Mouse (Mus musculus): ENCODE measurements around the gene Dgki. TPM values are rescaled to one million over a fixed set of nuclear protein-coding genes. Genes with fewer than 3 reads are reported as not detected.

The Dgki gene
- polyA plus RNA-seq, 1 experiment from 2014 or later, result 0.27 TPM

DNA sequence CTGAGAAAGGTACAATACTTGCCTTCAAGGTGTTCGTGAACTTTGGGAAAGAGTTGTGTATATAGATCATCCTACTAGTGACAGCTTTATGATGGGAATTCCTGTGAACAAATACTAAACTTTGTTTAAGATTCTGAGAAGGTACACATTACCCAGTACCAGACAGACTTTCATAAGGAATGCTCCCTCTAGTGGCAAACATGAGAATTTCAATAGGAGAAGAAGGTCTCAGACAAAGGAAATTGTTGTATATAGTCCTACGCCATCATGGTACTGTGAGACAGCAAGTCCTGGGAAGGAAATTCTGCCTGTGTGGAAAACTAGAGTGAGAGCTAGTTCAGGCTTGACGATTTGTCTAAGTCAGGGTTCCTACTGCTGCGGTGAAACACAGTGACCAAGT is 344.7 kb downstream of the Dgki start:
- H3K9ac ChIP-seq (ENCODE audit: low read depth, low read length), result no peak overlapping the region

DNA sequence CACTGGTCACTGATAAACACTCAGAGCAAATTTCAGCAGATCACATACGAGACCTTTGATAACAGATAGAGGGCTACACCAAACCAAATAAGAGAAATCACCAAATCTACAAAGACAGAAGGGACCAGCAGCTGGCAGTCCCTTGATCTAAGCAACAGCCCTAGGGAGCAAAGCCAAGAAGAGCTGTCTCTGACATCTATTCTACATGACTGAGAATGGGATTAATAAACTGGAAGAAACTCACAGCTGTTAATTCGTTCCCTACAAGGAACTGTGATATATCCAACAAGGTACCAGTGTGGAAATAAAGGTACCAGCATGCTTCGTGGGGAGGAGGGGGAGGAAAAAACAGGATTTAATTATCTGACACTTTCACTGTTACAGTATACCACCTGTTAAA is 349.3 kb downstream of the Dgki start:
- Histone ChIP-seq H3K9me3 (ENCODE audit: control insufficient read depth, low read length) (peaks cover 3% of the 10 kb centered on the region; the same call in 1 of the 2 replicates), H3K36me3 (ENCODE audit: control insufficient read depth, insufficient read depth, low read length) (no peaks in the 10 kb centered on the region), H3K4me1 (ENCODE audit: control insufficient read depth, insufficient read depth, low read length) (no peaks in the 10 kb centered on the region), H3K27me3 (ENCODE audit: control insufficient read depth, insufficient read depth, low read length) (no peaks in the 10 kb centered on the region), H3K4me2 (replicated peaks; ENCODE audit: low read depth, low read length) (no peak overlapping the region), H3K9ac (ENCODE audit: low read depth, low read length) (no peak overlapping the region), H3K4me3 (ENCODE audit: low read length) (no peak overlapping the region), H3K27ac (ENCODE audit: low read depth, low read length) (no peak overlapping the region)
- no peak for ATAC-seq (ENCODE audit: low FRiP score, low TSS enrichment)
- 65% methylated on average over 3 of the region's 3 CpGs for WGBS

More for the DNA sequence above, 344.7 kb downstream of the Dgki start:
- no peak for ATAC-seq (ENCODE audit: low FRiP score, low TSS enrichment)
- Histone ChIP-seq H3K4me1 (ENCODE audit: control insufficient read depth, insufficient read depth, low read length) (no peaks in the 10 kb centered on the region), H3K9me3 (ENCODE audit: control insufficient read depth, low read length) (peaks cover 5% of the 10 kb centered on the region; the same call in 1 of the 2 replicates), H3K27me3 (ENCODE audit: control insufficient read depth, insufficient read depth, low read length) (no peaks in the 10 kb centered on the region), H3K4me3 (ENCODE audit: low read length) (no peak overlapping the region), H3K36me3 (ENCODE audit: control insufficient read depth, insufficient read depth, low read length) (no peaks in the 10 kb centered on the region), H3K27ac (ENCODE audit: low read depth, low read length) (no peak overlapping the region), H3K4me2 (replicated peaks; ENCODE audit: low read depth, low read length) (no peak overlapping the region)
- WGBS, result 91% methylated on average over 4 of the region's 4 CpGs

GRCm38 (mm10) chr6:36947861-36948260 is 352.1 kb downstream of the Dgki start:
- no peak overlapping the region for H3K4me2 ChIP-seq (replicated peaks; ENCODE audit: low read depth, low read length)
- no peak overlapping the region for H3K4me3 ChIP-seq (ENCODE audit: low read length)
- H3K27me3 ChIP-seq (ENCODE audit: control insufficient read depth, insufficient read depth, low read length), result no peaks in the 10 kb centered on the region
- H3K9ac ChIP-seq (ENCODE audit: low read depth, low read length), result no peak overlapping the region
- no peaks in the 10 kb centered on the region for H3K36me3 ChIP-seq (ENCODE audit: control insufficient read depth, insufficient read depth, low read length)
- no peak for ATAC-seq (ENCODE audit: low FRiP score, low TSS enrichment)
- H3K27ac ChIP-seq (ENCODE audit: low read depth, low read length), result no peak overlapping the region
- H3K4me1 ChIP-seq (ENCODE audit: control insufficient read depth, insufficient read depth, low read length), result no peaks in the 10 kb centered on the region
- WGBS, result 86% methylated on average over 5 of the region's 5 CpGs
- H3K9me3 ChIP-seq (ENCODE audit: control insufficient read depth, low read length), result no peaks in the 10 kb centered on the region

DNA sequence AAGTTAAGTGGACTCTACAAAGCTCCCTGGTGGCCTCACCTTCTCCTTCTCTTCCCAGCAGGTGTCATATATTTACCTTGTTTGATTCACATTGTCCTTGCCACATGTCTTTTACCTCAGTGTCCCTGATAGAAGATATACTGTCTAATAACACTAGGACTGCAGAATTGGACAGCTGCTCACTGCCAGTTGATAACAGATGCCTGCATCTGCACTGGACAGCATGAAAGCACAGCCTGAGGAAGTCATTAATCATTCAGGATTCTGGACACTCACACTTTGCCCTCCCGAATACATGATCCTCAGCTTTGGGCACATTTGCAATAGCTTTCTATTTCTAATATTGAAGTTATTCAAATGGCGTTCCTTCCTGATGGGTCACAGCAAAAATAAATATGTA is 362.5 kb downstream of the Dgki start:
- Histone ChIP-seq H3K4me2 (replicated peaks; ENCODE audit: low read depth, low read length) (no peak overlapping the region), H3K27me3 (ENCODE audit: control insufficient read depth, insufficient read depth, low read length) (no peaks in the 10 kb centered on the region), H3K4me1 (ENCODE audit: control insufficient read depth, insufficient read depth, low read length) (no peaks in the 10 kb centered on the region), H3K36me3 (ENCODE audit: control insufficient read depth, insufficient read depth, low read length) (no peaks in the 10 kb centered on the region), H3K9me3 (ENCODE audit: control insufficient read depth, low read length) (no peaks in the 10 kb centered on the region), H3K9ac (ENCODE audit: low read depth, low read length) (no peak overlapping the region), H3K4me3 (ENCODE audit: low read length) (no peak overlapping the region), H3K27ac (ENCODE audit: low read depth, low read length) (no peak overlapping the region)
- no peak; the same call in 1 of the 2 replicates for ATAC-seq (ENCODE audit: low FRiP score, low TSS enrichment)
- 28% methylated on average over 2 of the region's 2 CpGs for WGBS

GRCm38 (mm10) chr6:36936816-36937215 is 363.2 kb downstream of the Dgki start:
- WGBS, result 90% methylated on average over 4 of the region's 4 CpGs
- Histone ChIP-seq H3K27me3 (ENCODE audit: control insufficient read depth, insufficient read depth, low read length) (no peaks in the 10 kb centered on the region), H3K4me1 (ENCODE audit: control insufficient read depth, insufficient read depth, low read length) (no peaks in the 10 kb centered on the region), H3K4me3 (ENCODE audit: low read length) (no peak overlapping the region), H3K9ac (ENCODE audit: low read depth, low read length) (no peak overlapping the region), H3K9me3 (ENCODE audit: control insufficient read depth, low read length) (no peaks in the 10 kb centered on the region), H3K36me3 (ENCODE audit: control insufficient read depth, insufficient read depth, low read length) (no peaks in the 10 kb centered on the region), H3K4me2 (replicated peaks; ENCODE audit: low read depth, low read length) (no peak overlapping the region), H3K27ac (ENCODE audit: low read depth, low read length) (no peak overlapping the region)
- no peak for ATAC-seq (ENCODE audit: low FRiP score, low TSS enrichment)

DNA sequence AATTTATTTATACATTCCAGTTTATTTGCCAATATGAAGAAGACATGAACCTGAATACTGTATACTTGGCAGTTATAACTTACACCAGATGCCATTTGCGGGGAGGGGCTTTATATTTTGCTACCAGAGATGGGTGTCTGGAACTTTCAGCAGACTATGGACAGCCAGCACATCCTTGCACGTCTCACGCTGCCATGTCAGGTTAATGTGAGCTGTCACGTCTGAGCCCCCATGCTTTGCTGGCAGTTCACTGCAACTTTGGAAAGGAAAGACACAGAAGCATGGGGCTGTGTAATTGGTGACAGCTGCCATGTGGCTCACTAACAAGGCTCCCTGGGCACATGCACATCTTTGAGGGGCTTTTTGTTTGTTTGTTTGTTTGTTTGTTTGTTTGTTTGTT is 368.5 kb downstream of the Dgki start:
- 70% methylated on average over 4 of the region's 4 CpGs for WGBS
- Histone ChIP-seq H3K9me3 (ENCODE audit: control insufficient read depth, low read length) (no peaks in the 10 kb centered on the region), H3K27ac (ENCODE audit: low read depth, low read length) (no peak overlapping the region), H3K36me3 (ENCODE audit: control insufficient read depth, insufficient read depth, low read length) (no peaks in the 10 kb centered on the region), H3K4me3 (ENCODE audit: low read length) (no peak overlapping the region), H3K4me2 (replicated peaks; ENCODE audit: low read depth, low read length) (no peak overlapping the region), H3K27me3 (ENCODE audit: control insufficient read depth, insufficient read depth, low read length) (no peaks in the 10 kb centered on the region), H3K9ac (ENCODE audit: low read depth, low read length) (no peak overlapping the region), H3K4me1 (ENCODE audit: control insufficient read depth, insufficient read depth, low read length) (no peaks in the 10 kb centered on the region)
- no peak for ATAC-seq (ENCODE audit: low FRiP score, low TSS enrichment)

- Histone ChIP-seq H3K27ac (ENCODE audit: low read depth, low read length) (no peak overlapping the region), H3K9ac (ENCODE audit: low read depth, low read length) (no peak overlapping the region), H3K9me3 (ENCODE audit: control insufficient read depth, low read length) (no peaks in the 10 kb centered on the region), H3K27me3 (ENCODE audit: control insufficient read depth, insufficient read depth, low read length) (no peaks in the 10 kb centered on the region), H3K4me1 (ENCODE audit: control insufficient read depth, insufficient read depth, low read length) (no peaks in the 10 kb centered on the region), H3K36me3 (ENCODE audit: control insufficient read depth, insufficient read depth, low read length) (no peaks in the 10 kb centered on the region), H3K4me2 (replicated peaks; ENCODE audit: low read depth, low read length) (no peak overlapping the region), H3K4me3 (ENCODE audit: low read length) (no peak overlapping the region)
- no peak for ATAC-seq (ENCODE audit: low FRiP score, low TSS enrichment)
- 79% methylated on average over 2 of the region's 2 CpGs for WGBS
Measured at GRCm38 (mm10) chr6:36929781-36930180, 370.2 kb downstream of the Dgki start.

DNA sequence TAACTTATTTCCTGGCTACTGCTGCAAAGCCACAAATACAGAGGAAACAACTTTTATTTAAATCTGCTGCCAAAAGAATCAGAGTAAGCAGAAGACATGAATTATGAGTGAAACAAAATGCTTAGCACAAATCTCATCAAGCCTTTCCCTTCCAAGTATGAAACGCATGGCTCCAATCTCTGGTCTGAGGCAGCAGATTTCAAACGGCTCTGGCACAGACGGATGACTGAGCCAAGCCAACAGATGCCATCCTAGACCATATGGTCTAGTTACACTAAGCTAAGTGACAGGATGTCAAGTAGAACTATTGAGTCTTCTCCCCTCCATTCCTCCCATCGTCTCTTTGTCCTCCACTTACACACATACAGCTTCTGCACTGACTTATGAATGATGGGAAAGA is 373.5 kb downstream of the Dgki start:
- Histone ChIP-seq H3K4me2 (replicated peaks; ENCODE audit: low read depth, low read length) (no peak overlapping the region), H3K9me3 (ENCODE audit: control insufficient read depth, low read length) (no peaks in the 10 kb centered on the region), H3K27ac (ENCODE audit: low read depth, low read length) (no peak overlapping the region), H3K9ac (ENCODE audit: low read depth, low read length) (no peak overlapping the region), H3K27me3 (ENCODE audit: control insufficient read depth, insufficient read depth, low read length) (no peaks in the 10 kb centered on the region), H3K4me1 (ENCODE audit: control insufficient read depth, insufficient read depth, low read length) (no peaks in the 10 kb centered on the region), H3K36me3 (ENCODE audit: control insufficient read depth, insufficient read depth, low read length) (no peaks in the 10 kb centered on the region), H3K4me3 (ENCODE audit: low read length) (no peak overlapping the region)
- no peak for ATAC-seq (ENCODE audit: low FRiP score, low TSS enrichment)
- 55% methylated on average over 4 of the region's 4 CpGs for WGBS

- Histone ChIP-seq H3K27ac (ENCODE audit: low read depth, low read length) (no peak overlapping the region), H3K27me3 (ENCODE audit: control insufficient read depth, insufficient read depth, low read length) (no peaks in the 10 kb centered on the region), H3K36me3 (ENCODE audit: control insufficient read depth, insufficient read depth, low read length) (no peaks in the 10 kb centered on the region), H3K4me1 (ENCODE audit: control insufficient read depth, insufficient read depth, low read length) (no peaks in the 10 kb centered on the region), H3K9me3 (ENCODE audit: control insufficient read depth, low read length) (peaks cover 2% of the 10 kb centered on the region; the same call in 1 of the 2 replicates), H3K4me2 (replicated peaks; ENCODE audit: low read depth, low read length) (no peak overlapping the region), H3K9ac (ENCODE audit: low read depth, low read length) (no peak overlapping the region), H3K4me3 (ENCODE audit: low read length) (no peak overlapping the region)
- ATAC-seq (ENCODE audit: low FRiP score, low TSS enrichment), result peak; percentile 69; the same call in 1 of the 2 replicates
- 43% methylated on average over 4 of the region's 4 CpGs for WGBS
Measured at GRCm38 (mm10) chr6:36922006-36922405, 378.0 kb downstream of the Dgki start.
